Mouse (Mus musculus) liver, embryonic 11.5 days (tissue): ENCODE results near the gene Dglucy. TPM values are rescaled to one million over a fixed set of nuclear protein-coding genes. Genes with fewer than 3 reads are reported as not detected.

Experiments
- ATAC-seq: fragments of 200-750 bp; cut with Nextera tagmentation; replicated peaks from 2 replicates; pipeline ENCODE4 v1.8.0; 2017; ENCODE audit warnings: moderate number of reproducible peaks, mild to moderate bottlenecking, moderate TSS enrichment, moderate library complexity; ENCODE audit not compliant: low FRiP score
- DNase-seq: peaks from one replicate; pipeline ENCODE4 v3.0.0-alpha.2; 2017; ENCODE audit warnings: low spot score
- H3K27ac ChIP-seq: fragments of 300-500 bp; sonication (generic); 2 replicates; pipeline ENCODE4 v1.5.1; 2014; ENCODE audit warnings: mild to moderate bottlenecking, low read depth, low read length, control low read depth
- H3K27me3 ChIP-seq: fragments of 300-500 bp; sonication (generic); replicated peaks from 2 replicates; pipeline ENCODE4 v1.6.1; 2014; ENCODE audit warnings: low read length, mixed read lengths; ENCODE audit not compliant: control insufficient read depth, insufficient read depth
- H3K36me3 ChIP-seq: fragments of 300-500 bp; sonication (generic); 2 replicates; pipeline ENCODE4 v1.6.1; 2014; ENCODE audit warnings: mild to moderate bottlenecking, low read length, moderate library complexity, mixed read lengths; ENCODE audit not compliant: control insufficient read depth, insufficient read depth
- H3K4me1 ChIP-seq: fragments of 300-500 bp; sonication (generic); replicated peaks from 2 replicates; pipeline ENCODE4 v1.6.1; 2014; ENCODE audit warnings: low read length, mixed read lengths; ENCODE audit not compliant: control insufficient read depth, insufficient read depth
- H3K4me2 ChIP-seq: fragments of 300-500 bp; sonication (generic); 2 replicates; pipeline ENCODE4 v1.6.1; 2014; ENCODE audit warnings: mild to moderate bottlenecking, control low read depth, moderate library complexity
- H3K4me3 ChIP-seq: fragments of 300-500 bp; sonication (generic); 2 replicates; pipeline ENCODE4 v1.5.1; 2014; ENCODE audit warnings: low read depth, low read length, control low read depth
- H3K9ac ChIP-seq: fragments of 300-500 bp; sonication (generic); 2 replicates; pipeline ENCODE4 v1.6.1; 2014; ENCODE audit warnings: low read depth, low read length, control low read depth
- H3K9me3 ChIP-seq: fragments of 300-500 bp; sonication (generic); 2 replicates; pipeline ENCODE4 v1.6.1; 2016; ENCODE audit warnings: low read length, inconsistent platforms, mixed read lengths; ENCODE audit not compliant: control insufficient read depth
- WGBS: fragments of 180-500 bp; shearing (Covaris S2); extraction: QIAGEN DNeasy Blood & Tissue Kit; methylation state at CpG from one replicate; pipeline ENCODE4 v1.1.7; 2014; 5-methylcytosine and 5-hydroxymethylcytosine counted together
- polyA plus RNA-seq: library from polyadenylated mRNA; unstranded; fragments of >200 nt; fragmentation: Nextera tagmentation; extraction: Ambion mirVana; gene quantifications from 2 replicates; pipeline ENCODE4 v1.2.1, GENCODE M21; 2014

Gene Dglucy
- polyA plus RNA-seq, 1 experiment from 2014 or later = 0.14 TPM

GRCm38 (mm10) chr12:100934796-100935195 is 155.9 kb downstream of the Dglucy start:
- H3K27ac ChIP-seq = no peak overlapping the region
- DNase-seq = no peak
- H3K4me3 ChIP-seq = no peak overlapping the region
- WGBS = 79% methylated on average over 5 of the region's 5 CpGs
- H3K4me2 ChIP-seq = no peak overlapping the region
- no peaks in the 10 kb centered on the region for H3K27me3 ChIP-seq
- ATAC-seq = no peak
- H3K9ac ChIP-seq = no peak overlapping the region
- H3K4me1 ChIP-seq = no peaks in the 10 kb centered on the region
- no peaks in the 10 kb centered on the region for H3K9me3 ChIP-seq
- peaks cover 15% of the 10 kb centered on the region; the same call in 1 of the 2 replicates for H3K36me3 ChIP-seq

DNA sequence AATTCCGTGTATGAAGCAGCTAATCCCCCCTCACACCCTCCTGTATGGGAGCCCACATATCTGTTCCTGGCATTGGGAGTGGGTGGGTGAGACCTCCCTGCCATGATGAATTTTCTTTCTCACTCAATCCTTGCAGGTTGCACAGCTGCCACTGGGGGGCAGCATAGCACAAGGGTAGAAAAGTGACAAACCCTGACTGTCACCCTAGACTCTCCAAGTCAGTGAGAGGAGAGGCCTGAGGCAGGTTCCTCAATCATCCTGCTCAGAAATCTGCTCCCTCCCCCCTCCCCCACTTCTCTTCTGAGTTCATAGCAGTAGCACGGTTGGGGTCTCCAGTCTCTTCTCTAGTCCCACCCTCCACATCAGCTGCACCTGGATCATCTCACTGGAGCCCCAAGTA is 157.3 kb downstream of the Dglucy start:
- no peaks in the 10 kb centered on the region for H3K9me3 ChIP-seq
- no peak overlapping the region for H3K9ac ChIP-seq
- no peak overlapping the region for H3K4me2 ChIP-seq
- DNase-seq (peak; percentile 61), ATAC-seq (peak; percentile 57)
- H3K27me3 ChIP-seq = no peaks in the 10 kb centered on the region
- 18% methylated on average over 2 of the region's 2 CpGs for WGBS
- H3K4me1 ChIP-seq = no peaks in the 10 kb centered on the region
- H3K27ac ChIP-seq = no peak overlapping the region
- no peak overlapping the region for H3K4me3 ChIP-seq
- peaks cover 18% of the 10 kb centered on the region for H3K36me3 ChIP-seq

- ATAC-seq (peak; percentile 18; the same call in 1 of the 2 replicates), DNase-seq (no peak)
- no peaks in the 10 kb centered on the region for H3K9me3 ChIP-seq
- H3K27me3 ChIP-seq = no peaks in the 10 kb centered on the region
- H3K4me3 ChIP-seq = no peak overlapping the region
- peaks cover 15% of the 10 kb centered on the region for H3K36me3 ChIP-seq
- no peak overlapping the region for H3K27ac ChIP-seq
- H3K4me1 ChIP-seq = no peaks in the 10 kb centered on the region
- no peak overlapping the region for H3K4me2 ChIP-seq
- H3K9ac ChIP-seq = no peak overlapping the region
- 85% methylated on average over 4 of the region's 4 CpGs for WGBS
Observed at GRCm38 (mm10) chr12:100936737-100937136, 157.9 kb downstream of the Dglucy start.

DNA sequence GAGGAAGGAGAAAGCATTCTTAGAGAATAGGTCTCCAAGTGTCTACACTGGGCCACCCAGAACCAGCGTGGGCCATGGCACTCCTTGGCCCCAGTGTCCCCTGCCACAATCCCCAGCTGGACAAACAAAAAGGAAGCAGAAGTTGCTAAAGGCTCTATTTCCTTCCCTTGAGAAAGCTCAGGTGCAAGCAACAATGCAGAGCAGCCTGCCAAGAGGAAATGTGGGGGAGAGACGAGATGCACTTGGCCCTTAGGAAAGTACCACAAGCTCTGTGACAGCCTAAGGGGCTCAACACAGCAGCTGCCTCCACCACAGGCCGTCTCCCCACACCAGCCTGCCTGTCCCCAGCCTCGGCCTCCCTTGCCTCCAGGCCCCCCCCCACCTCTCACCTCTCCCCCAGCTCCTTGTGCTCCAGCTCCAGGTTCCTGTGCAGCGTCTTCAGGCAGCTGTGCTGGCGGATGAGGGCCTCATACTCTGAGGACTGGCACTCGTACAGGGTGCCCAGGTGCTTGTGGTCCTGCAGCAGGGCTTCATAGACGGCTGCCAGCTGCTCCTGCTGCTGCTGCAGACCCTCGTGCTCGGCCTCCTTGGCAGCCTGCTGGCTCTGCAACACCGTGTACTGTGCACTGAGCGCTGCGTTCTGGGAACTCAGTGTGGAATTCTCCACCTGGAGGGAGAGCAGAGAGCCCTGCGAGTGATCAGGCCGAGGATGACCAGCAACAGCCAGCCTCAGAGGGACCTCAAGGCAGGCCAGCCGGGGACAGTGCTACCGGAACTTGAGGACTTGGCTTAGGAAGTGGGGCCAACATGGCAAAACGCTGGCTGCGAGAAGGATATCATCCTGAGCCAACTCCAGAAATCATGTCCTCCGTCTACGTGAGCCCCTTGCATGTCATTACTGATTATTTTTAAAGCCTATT is 158.8 kb downstream of the Dglucy start:
- Histone ChIP-seq H3K4me3 (no peak overlapping the region), H3K4me1 (no peaks in the 10 kb centered on the region), H3K27ac (no peak overlapping the region), H3K4me2 (no peak overlapping the region), H3K27me3 (no peaks in the 10 kb centered on the region), H3K9ac (no peak overlapping the region), H3K36me3 (peaks cover 15% of the 10 kb centered on the region), H3K9me3 (no peaks in the 10 kb centered on the region)
- DNase-seq (no peak), ATAC-seq (no peak)
- WGBS = 83% methylated on average over 21 of the region's 21 CpGs

- ATAC-seq (no peak), DNase-seq (no peak)
- no peaks in the 10 kb centered on the region for H3K9me3 ChIP-seq
- H3K4me2 ChIP-seq = no peak overlapping the region
- H3K9ac ChIP-seq = no peak overlapping the region
- H3K27me3 ChIP-seq = no peaks in the 10 kb centered on the region
- peaks cover 18% of the 10 kb centered on the region for H3K36me3 ChIP-seq
- no peaks in the 10 kb centered on the region for H3K4me1 ChIP-seq
- 86% methylated on average over 3 of the region's 3 CpGs for WGBS
- no peak overlapping the region for H3K4me3 ChIP-seq
- H3K27ac ChIP-seq = no peak overlapping the region
Observed at GRCm38 (mm10) chr12:100941361-100941760, 162.5 kb downstream of the Dglucy start.

GRCm38 (mm10) chr12:100943146-100943545 is 164.3 kb downstream of the Dglucy start:
- peaks cover 23% of the 10 kb centered on the region for H3K36me3 ChIP-seq

GRCm38 (mm10) chr12:100944921-100945336 is 166.1 kb downstream of the Dglucy start:
- H3K27me3 ChIP-seq = no peaks in the 10 kb centered on the region
- H3K4me1 ChIP-seq = no peaks in the 10 kb centered on the region
- no peak overlapping the region for H3K4me3 ChIP-seq
- no peak overlapping the region for H3K4me2 ChIP-seq
- no peaks in the 10 kb centered on the region for H3K9me3 ChIP-seq
- peaks cover 20% of the 10 kb centered on the region for H3K36me3 ChIP-seq
- H3K9ac ChIP-seq = no peak overlapping the region
- no peak overlapping the region for H3K27ac ChIP-seq
- no peak for ATAC-seq
- DNase-seq = no peak
- WGBS = 89% methylated on average over 21 of the region's 21 CpGs

More at GRCm38 (mm10) chr12:100943146-100943545, 164.3 kb downstream of the Dglucy start:
- ATAC-seq (no peak), DNase-seq (no peak)
- no peak overlapping the region for H3K27ac ChIP-seq
- H3K9ac ChIP-seq = no peak overlapping the region
- H3K4me1 ChIP-seq = no peaks in the 10 kb centered on the region
- no peak overlapping the region for H3K4me3 ChIP-seq
- no peaks in the 10 kb centered on the region for H3K27me3 ChIP-seq
- WGBS = 78% methylated on average over 4 of the region's 4 CpGs
- H3K9me3 ChIP-seq = no peaks in the 10 kb centered on the region
- H3K4me2 ChIP-seq = no peak overlapping the region

- DNase-seq = no peak
- no peaks in the 10 kb centered on the region for H3K27me3 ChIP-seq
Observed at GRCm38 (mm10) chr12:100945501-100945900, 166.6 kb downstream of the Dglucy start.

DNA sequence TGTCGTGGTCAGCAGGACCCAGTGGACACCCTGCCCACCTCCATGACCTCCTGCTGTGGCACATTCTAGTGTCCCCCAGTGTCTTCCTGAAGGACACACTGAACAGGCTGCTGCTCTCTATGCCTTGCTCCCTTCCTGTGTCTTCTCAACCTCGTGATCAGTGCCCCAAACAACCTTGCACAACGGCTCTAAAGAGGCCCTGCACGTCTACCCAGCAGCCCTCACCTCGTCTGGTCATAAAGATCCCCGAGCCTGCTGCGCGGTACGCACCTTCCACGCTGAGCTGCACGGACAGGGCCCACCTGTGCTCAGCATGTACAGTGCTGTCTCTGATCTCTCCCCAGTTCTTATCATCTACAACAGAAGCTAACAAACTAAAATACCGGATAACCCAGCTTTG is 167.1 kb downstream of the Dglucy start:
- DNase-seq (no peak), ATAC-seq (no peak)
- Histone ChIP-seq H3K27ac (no peak overlapping the region), H3K27me3 (no peaks in the 10 kb centered on the region), H3K4me1 (no peaks in the 10 kb centered on the region), H3K36me3 (peaks cover 14% of the 10 kb centered on the region; the same call in 1 of the 2 replicates), H3K4me2 (no peak overlapping the region), H3K9me3 (no peaks in the 10 kb centered on the region), H3K4me3 (no peak overlapping the region), H3K9ac (no peak overlapping the region)
- 85% methylated on average over 12 of the region's 12 CpGs for WGBS

More at GRCm38 (mm10) chr12:100945501-100945900, 166.6 kb downstream of the Dglucy start:
- Histone ChIP-seq H3K9me3 (no peaks in the 10 kb centered on the region), H3K4me1 (no peaks in the 10 kb centered on the region), H3K4me3 (no peak overlapping the region), H3K27ac (no peak overlapping the region), H3K4me2 (no peak overlapping the region), H3K9ac (no peak overlapping the region), H3K36me3 (peaks cover 17% of the 10 kb centered on the region)
- ATAC-seq = no peak
- 84% methylated on average over 12 of the region's 12 CpGs for WGBS
